In genomic region chr12:11384754-11385153, GRCm38 (mm10) we compare ENCODE assay signal across 19 mouse cellular contexts. TPM values are rescaled to one million over a fixed set of nuclear protein-coding genes. Genes with fewer than 3 reads are reported as not detected.
DNase-seq lines count a peak whose midpoint lies in the region; ATAC-seq and TF ChIP-seq lines count a peak whose summit lies in the region.
"Had no signal": no experiment of that assay in that cellular context is flagged by ENCODE, and none has a peak within 500 bp of the region (broad histone marks: within the 10 kb centered on the region; RNA-seq: fewer than 3 reads in every experiment).

No protein-coding gene starts in this region.

- DNase-seq in cerebellum, adult 9-11 months = peak; percentile 33
- no peak for DNase-seq in cerebellum, postnatal 14 days
- no peak for DNase-seq in left cerebral cortex, adult 2 months (ENCODE audit: extremely low spot score in 1 of 2, low spot score in 2 of 2)
- DNase-seq in left cerebral cortex, adult 18-20 months (ENCODE audit: low spot score in 2 of 2) = no peak
- no peak for DNase-seq in left cerebral cortex, postnatal 25 days (ENCODE audit: low spot score in 2 of 2)
- DNase-seq: adrenal gland, adult 2 months; adrenal gland, postnatal 10 days; adrenal gland, postnatal 25 days; cerebellum, adult 11-12 months; cerebellum, adult 2 months; cerebellum, adult 9-10 months; cerebellum, postnatal 25 days had no signal

- intact Hi-C loops in left cerebral cortex, adult 2 months (cut with DNase I) = no loop called here
- intact Hi-C loops in left cerebral cortex, postnatal 25 days (cut with DNase I) = no loop called here

- no peak overlapping the region for H3K4me3 ChIP-seq in left cerebral cortex, adult 2 months
- H3K4me3 ChIP-seq: embryonic facial prominence, embryonic 10.5 days; embryonic facial prominence, embryonic 12.5 days had no signal

- no peak for TF ChIP-seq CTCF in left cerebral cortex, adult 2 months (IDR thresholded peaks at IDR 0.05)

- peak overlapping the region; percentile 5; the same call in 1 of the 2 replicates for H3K27ac ChIP-seq in left cerebral cortex, adult 2 months
- H3K27ac ChIP-seq: embryonic facial prominence, embryonic 10.5 days; embryonic facial prominence, embryonic 12.5 days had no signal

- ATAC-seq in hematopoietic stem cell, adult 5-6 weeks (replicated peaks in 1 of 2; ENCODE audit: insufficient read depth in 1 of 2, low FRiP score in 2 of 2, low TSS enrichment in 1 of 2, low read depth in 1 of 2, poor library complexity in 2 of 2, severe bottlenecking in 2 of 2) = peak; percentile 37 to 57; a peak in 3 of 4 replicates
- ATAC-seq: forebrain, embryonic 14.5 days; forebrain, embryonic 16.5 days had no signal

RNA-seq across cellular contexts. Expression of gene Vsnl1, which starts 51.7 kb away (rescaled TPM):
- total RNA-seq in left cerebral cortex, adult 2 months (2021) = 100 to 1,000 TPM; 637 to 675 TPM
- total RNA-seq in left cerebral cortex, adult 18-20 months (2021) = 100 to 1,000 TPM; 707 to 715 TPM
- total RNA-seq in hematopoietic stem cell, adult 5-6 weeks (2017) = not detected in 2 replicates
- 100 to 1,000 TPM; 587 to 660 TPM for total RNA-seq in left cerebral cortex, postnatal 25 days (2021)
- total RNA-seq: ES-E14, MEL had no signal

Comparison
In these comparisons a context has a peak if more than half of its experiments do, and no peak if none do; other contexts are left out.
1. RNA of gene Vsnl1, which starts 51.7 kb away (total RNA-seq): 707 to 715 TPM in left cerebral cortex, adult 18-20 months, 637 to 675 TPM in left cerebral cortex, adult 2 months and 587 to 660 TPM in left cerebral cortex, postnatal 25 days; not detected in hematopoietic stem cell, adult 5-6 weeks; every median in the first group is over 100 times any median in the second.